Mouse (Mus musculus) cerebellum, postnatal 25 days (tissue): ENCODE data around the gene Zfp36l2.

ENCODE experiments used
- DNase-seq, 2 experiments: peaks; one replicate each; pipeline ENCODE4 v3.0.0; 2021; ENCODE audit warnings: mixed read lengths in 2 of 2

Zfp36l2 gene

GRCm38 (mm10) chr17:84176446-84176845, 11.3 kb downstream of the Zfp36l2 start:
- peak in 1 of 2 experiments; percentile 0 for DNase-seq

GRCm38 (mm10) chr17:84175196-84175595, 12.6 kb downstream of the Zfp36l2 start:
- DNase-seq, result peak in 1 of 2 experiments; percentile 0

- DNase-seq, result peak in 1 of 2 experiments; percentile 2
These were observed 20.4 kb downstream of the Zfp36l2 start for GRCm38 (mm10) chr17:84167377-84167776.

- no peak for DNase-seq
These were observed 21.4 kb downstream of the Zfp36l2 start for GRCm38 (mm10) chr17:84166135-84166860.

- peak in 1 of 2 experiments; percentile 1 for DNase-seq
These were observed 22.0 kb downstream of the Zfp36l2 start for GRCm38 (mm10) chr17:84165735-84166134.

- DNase-seq, result peak in 1 of 2 experiments; percentile 1
These were observed 23.6 kb downstream of the Zfp36l2 start for GRCm38 (mm10) chr17:84164146-84164545.

GRCm38 (mm10) chr17:84163066-84163785, 24.5 kb downstream of the Zfp36l2 start:
- DNase-seq, result no peak

- peak in 1 of 2 experiments; percentile 0 for DNase-seq
These were observed 25.5 kb downstream of the Zfp36l2 start for GRCm38 (mm10) chr17:84162211-84162760.

- DNase-seq, result peak in 1 of 2 experiments; percentile 10
These were observed 26.4 kb downstream of the Zfp36l2 start for GRCm38 (mm10) chr17:84161231-84161854.

- DNase-seq, result no peak
These were observed 28.9 kb downstream of the Zfp36l2 start for GRCm38 (mm10) chr17:84158891-84159290.

- no peak for DNase-seq
These were observed 29.3 kb downstream of the Zfp36l2 start for GRCm38 (mm10) chr17:84158461-84158795.

- DNase-seq, result no peak
These were observed 29.8 kb downstream of the Zfp36l2 start for GRCm38 (mm10) chr17:84157743-84158460.

GRCm38 (mm10) chr17:84156748-84157742, 30.7 kb downstream of the Zfp36l2 start:
- peak in 1 of 2 experiments; percentile 2 for DNase-seq

- peak in 1 of 2 experiments; percentile 0 for DNase-seq
These were observed 31.5 kb downstream of the Zfp36l2 start for GRCm38 (mm10) chr17:84156227-84156573.

- DNase-seq, result peak in 1 of 2 experiments; percentile 1
These were observed 32.1 kb downstream of the Zfp36l2 start for GRCm38 (mm10) chr17:84155516-84156226.

GRCm38 (mm10) chr17:84155029-84155338, 32.8 kb downstream of the Zfp36l2 start:
- DNase-seq, result peak in 1 of 2 experiments; percentile 1

GRCm38 (mm10) chr17:84154302-84155028, 33.3 kb downstream of the Zfp36l2 start:
- DNase-seq, result peak in 1 of 2 experiments; percentile 3

GRCm38 (mm10) chr17:84152976-84153786, 34.6 kb downstream of the Zfp36l2 start:
- DNase-seq, result peak in 1 of 2 experiments; percentile 1
